Mouse (Mus musculus) gastrocnemius, postnatal 10 days (tissue): ENCODE results near the gene Znhit3. TPM values are rescaled to one million over a fixed set of nuclear protein-coding genes. Genes with fewer than 3 reads are reported as not detected.
A peak's percentile ranks its signal among the peaks of the same experiment; 100 is the strongest.

Source experiments
- DNase-seq: peaks from one replicate; pipeline ENCODE4 v3.0.0; 2021; ENCODE audit warnings: mixed read lengths
- long read RNA-seq, 2 experiments: library from polyadenylated mRNA; stranded (forward); transcript quantifications; one replicate each; pipeline ENCODE4 v2.0.0; 2021
- total RNA-seq, 2 experiments: library from RNA; stranded (reverse); gene quantifications; 2 replicates each; pipeline ENCODE4 v1.2.3; 2021

Znhit3 gene
- 10 to 100 TPM in 1 of 2 experiments, 1 to 10 TPM in 1; 9.3 to 12.4 TPM for total RNA-seq
- long read RNA-seq, experiment 1, transcript Znhit3-201 (5 exons, 998 nt), result major isoform, 10 of 10 reads
- long read RNA-seq, experiment 1, partial matches to known transcripts, result 0 of 10 reads
- long read RNA-seq, experiment 1, other reads (novel, unspliced or antisense), result 0 of 10 reads
- long read RNA-seq, experiment 2, transcript Znhit3-201 (5 exons, 998 nt), result major isoform, 11 of 12 reads
- long read RNA-seq, experiment 2, partial matches to known transcripts, result 0 of 12 reads
- long read RNA-seq, experiment 2, other reads (novel, unspliced or antisense), result 1 of 12 reads

GRCm38 (mm10) chr11:84916053-84916702, at the start of gene Znhit3:
Gene Znhit3 (minus strand): TSS chr11:84916366.
- DNase-seq, result peak; percentile 67

DNA sequence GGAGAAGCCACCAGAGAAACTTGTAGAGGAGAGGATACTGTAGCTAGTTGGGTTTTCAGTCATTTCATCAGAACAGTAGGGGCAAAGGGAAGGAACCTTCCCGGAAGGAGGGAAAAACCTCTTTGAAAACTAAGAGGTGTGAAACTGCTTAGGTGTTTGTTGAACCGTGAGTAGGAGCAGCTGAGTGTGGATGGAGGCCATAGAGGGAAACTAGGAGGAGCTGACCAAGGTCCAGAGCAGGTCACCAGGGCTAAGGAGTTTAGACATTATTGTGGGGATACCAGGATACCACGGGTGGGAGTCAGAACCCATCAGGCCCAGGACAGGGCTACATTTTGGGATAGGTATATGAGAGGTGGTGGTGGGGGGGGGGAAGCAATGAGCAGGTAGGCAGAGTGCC, 47.4 kb upstream of the Znhit3 start:
- DNase-seq, result no peak

DNA sequence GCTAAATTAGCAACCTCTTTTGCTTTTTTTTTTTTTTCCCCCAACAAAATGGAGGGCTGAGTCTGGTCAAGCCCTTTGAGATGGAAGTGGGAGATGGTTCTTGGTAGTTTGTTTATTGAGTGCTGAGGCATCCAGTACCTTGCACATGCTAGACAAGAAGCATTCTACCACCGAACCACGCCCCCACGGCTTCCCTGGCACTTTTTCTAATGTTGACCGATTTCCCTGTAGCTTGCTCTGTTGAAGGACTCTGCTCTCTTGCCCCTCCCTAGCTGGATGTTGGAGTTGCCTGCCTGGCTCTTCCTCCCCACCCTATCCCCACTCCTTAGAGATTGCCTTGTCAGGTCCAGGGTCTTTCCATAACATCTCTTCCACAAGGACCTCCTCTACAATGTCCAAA, 46.4 kb upstream of the Znhit3 start:
- DNase-seq, result no peak

DNA sequence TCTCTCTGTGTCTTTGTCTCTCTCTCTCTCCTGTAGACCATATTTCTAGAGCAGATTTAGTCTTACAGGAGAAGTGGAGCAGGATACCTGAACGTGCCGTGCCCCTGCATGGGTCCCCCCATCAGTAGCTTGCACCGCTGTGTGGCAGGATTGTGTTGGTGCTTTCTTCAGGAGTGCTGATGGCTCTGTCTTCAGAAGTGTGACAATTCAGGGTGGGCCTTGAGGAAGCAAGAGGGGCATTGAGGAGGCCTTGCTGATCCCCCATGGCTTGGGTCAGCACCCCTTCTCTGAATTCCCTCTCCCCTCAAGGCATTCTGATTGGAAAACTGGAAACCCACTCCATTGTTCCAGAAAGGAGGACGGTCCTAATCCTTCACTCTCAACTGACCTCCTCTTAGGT, 45.4 kb upstream of the Znhit3 start:
- DNase-seq, result no peak

GRCm38 (mm10) chr11:84960780-84961179, 44.6 kb upstream of the Znhit3 start:
- no peak for DNase-seq

GRCm38 (mm10) chr11:84960291-84960690, 44.1 kb upstream of the Znhit3 start:
- no peak for DNase-seq

DNA sequence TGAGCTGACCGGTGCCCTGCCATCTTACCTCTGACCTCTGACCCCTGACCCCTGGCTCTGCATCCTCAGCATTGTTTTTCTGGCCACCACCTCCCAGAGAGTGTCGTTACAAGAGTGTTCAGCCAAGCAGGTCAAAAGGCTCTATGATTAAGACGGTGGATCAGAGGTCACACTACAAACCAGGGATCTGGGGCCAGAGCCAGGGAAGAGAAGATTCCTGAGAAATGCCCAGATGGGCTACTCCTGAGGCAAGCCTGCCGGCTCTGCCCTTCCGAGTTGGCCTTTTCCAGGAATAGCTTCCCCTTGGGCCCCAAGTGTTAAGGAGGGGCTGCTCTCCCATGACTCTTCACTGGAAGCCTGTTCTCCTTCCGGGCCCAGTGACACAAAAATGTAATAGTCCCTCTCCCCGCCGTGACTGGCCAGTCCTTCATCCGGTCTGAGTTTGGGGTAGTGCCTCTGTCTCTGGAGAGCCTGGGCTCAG, 43.6 kb upstream of the Znhit3 start:
- no peak for DNase-seq

GRCm38 (mm10) chr11:84959181-84959580, 43.0 kb upstream of the Znhit3 start:
- no peak for DNase-seq

DNA sequence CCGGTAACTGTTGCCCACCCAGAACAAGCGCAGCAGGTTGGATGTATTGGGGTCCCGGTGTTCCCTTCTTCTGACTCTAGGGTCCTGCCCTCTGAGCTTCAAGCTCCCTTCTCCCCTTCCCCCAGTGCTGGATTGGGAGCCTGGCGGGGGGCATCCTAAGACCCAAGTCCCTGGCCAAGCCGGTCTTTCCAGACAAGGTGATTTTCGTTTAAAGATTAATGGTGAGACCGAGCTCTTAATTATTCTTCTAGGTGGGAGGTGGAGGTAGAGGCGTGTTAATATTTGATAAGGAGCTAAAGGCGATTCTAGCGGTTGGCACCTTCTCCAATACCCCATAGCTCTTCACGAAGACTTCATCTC, 42.1 kb upstream of the Znhit3 start:
- no peak for DNase-seq

DNA sequence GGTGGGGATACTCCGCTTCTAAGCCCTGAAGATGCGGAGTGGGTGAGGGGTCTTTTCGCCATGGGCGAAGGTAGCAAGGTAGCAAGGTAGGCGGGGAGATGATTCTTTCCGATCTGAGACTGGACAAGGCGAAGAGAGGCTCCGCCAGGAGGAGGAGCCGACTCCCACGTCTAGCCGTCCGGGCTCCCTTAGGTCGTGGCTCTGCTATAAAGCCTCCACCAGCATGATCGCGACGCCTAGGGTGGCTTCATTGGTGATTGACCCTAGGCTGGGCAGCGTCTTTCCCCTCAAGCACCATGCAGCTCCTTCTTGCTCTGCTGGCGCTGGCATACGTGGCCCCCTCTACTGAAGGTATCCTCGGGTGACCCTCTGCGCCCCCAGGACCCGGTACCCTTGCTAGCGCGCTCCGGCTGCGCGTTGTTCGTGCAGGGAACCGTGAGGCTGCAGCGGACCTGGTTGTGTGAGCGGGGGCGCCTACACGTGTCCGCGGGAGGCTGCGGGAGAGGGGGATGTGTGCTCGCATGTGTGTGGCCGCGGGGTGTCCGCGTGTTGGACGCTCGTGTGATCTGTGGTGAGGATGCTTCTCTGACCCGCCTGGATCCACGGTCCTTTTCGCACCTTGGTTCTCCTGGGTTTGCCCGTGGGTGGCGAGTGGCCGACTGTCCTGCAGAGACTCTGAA, 41.6 kb upstream of the Znhit3 start, which contains the start of gene Car4:
Car4 (plus strand) TSS at position 196 of the 680 bp plus-strand sequence.
- DNase-seq, result no peak

DNA sequence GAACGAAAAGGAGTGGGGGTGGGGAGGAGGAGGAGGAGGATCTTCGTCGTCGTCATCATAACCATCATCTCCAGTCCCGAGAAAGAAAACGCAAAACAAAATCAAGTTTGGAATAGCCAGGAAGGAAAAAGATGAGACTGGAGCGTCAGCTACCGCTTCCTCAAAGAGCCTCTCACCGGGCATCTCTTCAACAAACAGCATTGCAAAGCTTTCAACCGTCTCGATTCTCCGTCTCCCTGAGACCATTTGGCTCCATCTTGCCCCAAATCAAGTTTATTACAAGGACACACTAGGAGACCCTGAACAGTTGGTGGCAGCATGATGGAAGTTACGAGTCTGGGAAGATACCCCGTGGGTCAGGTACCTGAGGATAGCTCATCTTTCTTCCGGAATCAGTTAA, 41.0 kb upstream of the Znhit3 start:
- no peak for DNase-seq

- DNase-seq, result no peak
These were observed 40.2 kb upstream of the Znhit3 start for GRCm38 (mm10) chr11:84956400-84956799.

- no peak for DNase-seq
These were observed 36.4 kb upstream of the Znhit3 start for GRCm38 (mm10) chr11:84952611-84953010.

- DNase-seq, result no peak
These were observed 32.4 kb upstream of the Znhit3 start for GRCm38 (mm10) chr11:84948526-84948925.

DNA sequence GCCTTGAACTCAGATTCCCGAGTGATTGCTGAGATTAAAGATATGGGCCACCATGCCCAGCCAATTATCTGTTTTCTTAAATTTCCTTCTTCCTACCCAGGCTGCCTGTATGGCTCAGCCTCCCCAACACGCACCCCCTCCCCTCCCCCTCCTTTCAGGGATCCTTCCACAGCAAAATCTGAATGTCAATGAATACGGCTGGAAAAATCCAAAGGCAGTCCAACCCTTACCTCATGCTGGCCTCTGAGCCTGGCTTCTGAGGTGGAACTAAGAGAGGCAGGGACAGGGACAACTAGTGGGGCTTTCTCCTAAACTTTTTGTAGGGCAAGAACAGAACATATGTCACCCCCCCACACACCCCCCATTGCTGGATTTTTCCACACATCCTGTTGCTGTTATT, 31.9 kb upstream of the Znhit3 start:
- no peak for DNase-seq

DNA sequence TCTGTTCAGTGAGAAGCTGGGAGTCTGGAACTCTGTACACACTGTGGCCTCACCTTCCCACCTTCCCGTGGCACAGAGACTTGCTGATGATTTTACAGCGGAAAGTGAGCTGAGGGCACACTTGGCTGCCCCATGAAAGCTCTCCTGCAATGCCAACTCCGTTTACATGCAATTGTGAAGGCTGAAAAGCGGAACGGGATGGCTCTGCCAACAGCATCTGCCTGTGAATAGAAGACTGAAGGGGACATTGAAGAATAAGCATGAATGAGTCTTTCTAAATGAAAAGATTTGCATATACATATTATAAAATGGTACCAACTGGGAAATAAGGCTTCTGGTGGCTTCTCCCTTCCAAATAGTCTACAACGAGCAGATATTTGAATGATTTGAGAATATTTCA, 31.0 kb upstream of the Znhit3 start:
- no peak for DNase-seq

DNA sequence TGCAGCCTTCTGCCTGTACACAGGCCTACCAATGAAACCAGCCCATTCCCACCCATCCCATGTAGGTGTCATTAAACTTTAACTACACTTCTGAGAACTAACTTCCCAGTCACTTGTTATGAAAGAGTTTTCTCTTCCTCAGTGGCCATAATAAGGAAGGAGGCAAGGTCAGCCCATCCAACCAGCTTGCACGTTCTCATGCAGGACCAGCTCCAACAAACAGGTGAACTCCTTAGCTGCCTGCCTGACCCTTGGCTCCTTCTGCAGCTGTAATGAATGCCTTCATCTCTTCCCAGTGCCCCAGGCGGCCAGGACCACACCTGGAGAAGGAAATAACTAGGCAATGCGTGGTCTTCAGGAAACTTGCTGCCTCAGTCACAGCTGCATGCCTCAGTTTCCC, 29.7 kb upstream of the Znhit3 start:
- DNase-seq, result no peak

GRCm38 (mm10) chr11:84944639-84945435, 28.7 kb upstream of the Znhit3 start:
- DNase-seq, result no peak

- peak; percentile 75 for DNase-seq
These were observed 27.8 kb upstream of the Znhit3 start for GRCm38 (mm10) chr11:84943948-84944347.

DNA sequence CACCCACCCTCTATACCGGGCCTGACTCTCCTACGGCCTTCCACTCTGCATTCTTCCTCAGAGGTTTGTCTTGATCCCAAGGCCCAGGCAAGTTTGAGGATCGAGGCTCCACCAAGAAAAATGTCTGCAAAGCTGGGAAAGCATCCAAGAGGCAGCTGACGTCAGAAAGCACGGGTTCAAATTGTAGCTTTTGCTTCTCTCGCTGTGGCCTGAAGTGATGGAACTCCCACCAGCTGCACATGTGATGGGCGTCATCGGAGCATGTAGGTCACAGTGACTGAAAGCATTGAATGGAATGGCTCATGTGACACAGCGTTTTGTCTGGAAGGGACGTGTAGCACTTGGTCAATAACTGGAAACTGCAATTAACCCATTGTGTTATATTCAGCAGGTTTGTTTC, 24.0 kb upstream of the Znhit3 start:
- DNase-seq, result no peak

DNA sequence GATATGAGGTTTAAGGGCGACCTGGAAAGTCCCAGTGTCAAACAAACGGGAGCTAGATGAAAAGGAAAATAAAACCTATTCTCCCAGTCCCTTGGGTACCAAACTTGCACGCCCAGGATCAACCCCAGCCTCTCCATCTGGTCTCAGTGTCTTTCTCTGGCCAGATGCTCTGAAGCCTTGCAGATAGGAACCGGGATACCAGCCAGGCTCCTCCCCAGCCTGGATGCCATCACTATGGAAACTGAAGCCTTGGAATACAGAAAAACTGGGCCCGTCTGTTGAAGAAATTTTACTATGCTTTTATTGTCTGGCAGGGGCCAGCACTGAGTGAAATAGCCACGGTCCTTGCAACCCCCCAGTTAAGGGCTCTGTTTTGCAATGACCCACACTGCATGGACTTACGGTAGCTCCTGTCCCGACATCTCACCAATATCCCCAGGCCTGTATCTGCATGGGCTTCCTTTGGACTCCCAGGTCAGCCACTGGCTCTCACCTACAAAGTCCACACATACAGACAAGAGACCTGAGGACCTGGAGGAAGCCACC, 23.4 kb upstream of the Znhit3 start:
- no peak for DNase-seq

GRCm38 (mm10) chr11:84932261-84932660, 16.1 kb upstream of the Znhit3 start:
- DNase-seq, result no peak
